Mouse (Mus musculus) kidney, adult 2 months (tissue): ENCODE data around the gene Sptssb. TPM values are rescaled to one million over a fixed set of nuclear protein-coding genes. Genes with fewer than 3 reads are reported as not detected.

Source experiments
- DNase-seq: peaks from one replicate; pipeline ENCODE4 v3.0.0; 2021
- H3K27ac ChIP-seq: fragments of 200-500 bp; 2 replicates; pipeline ENCODE4 v1.5.1; 2012; ENCODE audit warnings: low read depth, low read length, control low read depth, inconsistent platforms; ENCODE audit not compliant: insufficient read depth
- H3K27me3 ChIP-seq: fragments of 200-500 bp; replicated peaks from 2 replicates; pipeline ENCODE4 v1.6.1; 2012; ENCODE audit warnings: mild to moderate bottlenecking, moderate library complexity, low read length, inconsistent platforms; ENCODE audit not compliant: control insufficient read depth, insufficient read depth
- H3K36me3 ChIP-seq: fragments of 200-500 bp; 2 replicates; pipeline ENCODE4 v1.6.1; 2012; ENCODE audit warnings: mild to moderate bottlenecking, moderate library complexity, low read length, inconsistent platforms; ENCODE audit not compliant: control insufficient read depth, insufficient read depth
- H3K4me1 ChIP-seq: fragments of 200-500 bp; 2 replicates; pipeline ENCODE4 v1.6.1; 2011; ENCODE audit warnings: low read length; ENCODE audit not compliant: control insufficient read depth, insufficient read depth
- H3K4me3 ChIP-seq: fragments of 200-500 bp; 2 replicates; pipeline ENCODE4 v1.5.1; 2011; ENCODE audit warnings: mild to moderate bottlenecking, low read depth, low read length, control low read depth; ENCODE audit not compliant: insufficient read depth
- CTCF ChIP-seq: fragments of 200-500 bp; conservative IDR thresholded peaks from 2 replicates; pipeline ENCODE4 v1.5.1; 2011; ENCODE audit warnings: low read depth, mild to moderate bottlenecking, control low read depth, low read length, moderate library complexity, mixed read lengths; ENCODE audit not compliant: insufficient read depth, insufficient read length
- POLR2A ChIP-seq: fragments of 200-500 bp; IDR thresholded peaks from one replicate; pipeline ENCODE4 v1.6.1; 2011; ENCODE audit warnings: low read depth, low read length, control low read depth
- WGBS: fragments of 180-500 bp; shearing (Covaris S2); methylation state at CpG from one replicate; pipeline ENCODE4 v1.1.7; 2018; 5-methylcytosine and 5-hydroxymethylcytosine counted together
- polyA plus RNA-seq: library from polyadenylated mRNA; depleted of rRNA; stranded (reverse); fragments of >200 nt; gene quantifications from 2 replicates; pipeline ENCODE4 v1.2.3, GENCODE M21; 2012; rRNA removed

Sptssb gene
- polyA plus RNA-seq, 1 experiment = 14.5 TPM

- DNase-seq = no peak
- WGBS = 68% methylated on average over 3 of the region's 3 CpGs
- Histone ChIP-seq H3K27ac (no peak overlapping the region), H3K36me3 (no peaks in the 10 kb centered on the region), H3K4me1 (no peaks in the 10 kb centered on the region), H3K27me3 (no peaks in the 10 kb centered on the region), H3K4me3 (no peak overlapping the region)
- no peak for TF ChIP-seq CTCF
- no peak for TF ChIP-seq POLR2A
Measured at GRCm38 (mm10) chr3:69792823-69793417, 66.8 kb downstream of the Sptssb start.

GRCm38 (mm10) chr3:69779246-69779796, 80.4 kb downstream of the Sptssb start:
- Histone ChIP-seq H3K4me1 (no peaks in the 10 kb centered on the region), H3K27ac (no peak overlapping the region), H3K27me3 (no peaks in the 10 kb centered on the region), H3K36me3 (no peaks in the 10 kb centered on the region), H3K4me3 (no peak overlapping the region)
- 39% methylated on average over 4 of the region's 4 CpGs for WGBS
- no peak for TF ChIP-seq CTCF
- TF ChIP-seq POLR2A = no peak
- DNase-seq = no peak

GRCm38 (mm10) chr3:69773356-69773755, 86.4 kb downstream of the Sptssb start:
- 65% methylated on average over 4 of the region's 4 CpGs for whole genome bisulfite sequencing
- Histone ChIP-seq H3K36me3 (no peaks in the 10 kb centered on the region), H3K4me3 (no peak overlapping the region), H3K4me1 (no peaks in the 10 kb centered on the region), H3K27me3 (no peaks in the 10 kb centered on the region), H3K27ac (no peak overlapping the region)
- DNase-seq = no peak
- no peak for TF ChIP-seq CTCF

Other genes starting within 250 kb of the Sptssb start
- 32.0 and 33.2 TPM in 2 replicates for gene Nmd3, start 138.0 kb downstream of the Sptssb start, polyA plus RNA-seq
- gene Otol1, start 147.7 kb upstream of the Sptssb start, polyA plus RNA-seq = not detected in 2 replicates